Comparison of ENCODE assay signal across 8 mouse cellular contexts in genomic region chr19:57007781-57008710, GRCm38 (mm10). TPM values are rescaled to one million over a fixed set of nuclear protein-coding genes. Genes with fewer than 3 reads are reported as not detected.
DNase-seq lines count a peak whose midpoint lies in the region; ATAC-seq lines count a peak whose summit lies in the region.

Afap1l2 (minus strand) TSS chr19:57008228.

- peak; percentile 27 to 42 for DNase-seq in right cerebral cortex, adult 2 months (ENCODE audit: low spot score in 2 of 2)
- no peak for DNase-seq in right cerebral cortex, postnatal 25 days
- peak; percentile 77 to 78 for DNase-seq in cerebellum, postnatal 10 days
- DNase-seq in gastrocnemius, postnatal 14 days, result peak; percentile 77
- peak; percentile 42 for DNase-seq in induced T-regulatory cell, adult 2 months (ENCODE audit: low read depth)
- DNase-seq in yolk sac, embryonic 10.5 days (ENCODE audit: low spot score), result peak; percentile 81

- no peaks in the 10 kb centered on the region for H3K36me3 ChIP-seq in limb, embryonic 13.5 days
- no peaks in the 10 kb centered on the region for H3K36me3 ChIP-seq in midbrain, embryonic 16.5 days (ENCODE audit: control insufficient read depth, insufficient read depth, low read length)

- intact Hi-C loops in gastrocnemius, postnatal 14 days (cut with DNase I; ENCODE audit: low total_unique reads), result loop anchor here (5.0 kb wide), 1 partner anchor 86 kb away; no protein-coding TSS in a partner anchor

- H3K27ac ChIP-seq in limb, embryonic 13.5 days, result no peak within 1 kb of the TSS
- no peak within 1 kb of the TSS for H3K27ac ChIP-seq in midbrain, embryonic 16.5 days (ENCODE audit: low read length)

- WGBS in limb, embryonic 13.5 days, result 3% methylated on average over 68 of the region's 68 CpGs
- 2% methylated on average over 67 of the region's 68 CpGs for WGBS in midbrain, embryonic 16.5 days

- ATAC-seq in limb, embryonic 13.5 days (ENCODE audit: low FRiP score, low read depth), result peak; percentile 54
- ATAC-seq in midbrain, embryonic 16.5 days, result peak; percentile 44; the same call in 1 of the 2 replicates

- H3K4me2 ChIP-seq in limb, embryonic 13.5 days (replicated peaks), result peak within 1 kb of the TSS; percentile 98
- peak within 1 kb of the TSS; percentile 93 for H3K4me2 ChIP-seq in midbrain, embryonic 16.5 days (ENCODE audit: low read length)

- H3K27me3 ChIP-seq in limb, embryonic 13.5 days, result peaks cover 31% of the 10 kb centered on the region
- H3K27me3 ChIP-seq in midbrain, embryonic 16.5 days (ENCODE audit: control insufficient read depth, insufficient read depth, low read depth, low read length), result peaks cover 10% of the 10 kb centered on the region

- H3K4me1 ChIP-seq in limb, embryonic 13.5 days, result peaks cover 51% of the 10 kb centered on the region
- H3K4me1 ChIP-seq in midbrain, embryonic 16.5 days (ENCODE audit: control insufficient read depth, insufficient read depth, low read length), result peaks cover 8% of the 10 kb centered on the region

- H3K9me3 ChIP-seq in limb, embryonic 13.5 days, result no peaks in the 10 kb centered on the region
- H3K9me3 ChIP-seq in midbrain, embryonic 16.5 days (replicated peaks; ENCODE audit: control insufficient read depth, low read length, poor library complexity, severe bottlenecking), result no peaks in the 10 kb centered on the region

- peak within 1 kb of the TSS; percentile 74 for H3K9ac ChIP-seq in limb, embryonic 13.5 days
- H3K9ac ChIP-seq in midbrain, embryonic 16.5 days (ENCODE audit: low read depth, low read length), result peak within 1 kb of the TSS; percentile 54

- peak within 1 kb of the TSS; percentile 61 for H3K4me3 ChIP-seq in limb, embryonic 13.5 days
- peak within 1 kb of the TSS; percentile 47 for H3K4me3 ChIP-seq in midbrain, embryonic 16.5 days (ENCODE audit: low read depth, low read length)

RNA-seq across cellular contexts. Expression of gene Afap1l2, which starts in this region (rescaled TPM):
- 10 to 100 TPM in 1 of 2 experiments, 1 to 10 TPM in 1; 6.0 to 11.0 TPM for total RNA-seq in gastrocnemius, postnatal 14 days (2021)
- 5.6 and 6.9 TPM in 2 replicates for polyA plus RNA-seq in limb, embryonic 13.5 days (2015; fragmentation: Nextera tagmentation; extraction: Ambion mirVana)
- polyA plus RNA-seq in midbrain, embryonic 16.5 days (2015; fragmentation: Nextera tagmentation; extraction: Ambion mirVana), result 9.5 and 11.7 TPM in 2 replicates
